Mouse (Mus musculus) heart, adult 2 months (tissue): ENCODE measurements around the gene Cflar.

Experiments used
- CTCF ChIP-seq: fragments of 200-600 bp; IDR thresholded peaks from 2 replicates; pipeline ENCODE4 v1.8.1; 2022; ENCODE audit warnings: antibody characterized with exemption, mild to moderate bottlenecking, moderate library complexity
- EP300 ChIP-seq: fragments of 200-500 bp; IDR thresholded peaks from 2 replicates; pipeline ENCODE4 v1.6.1; 2011; ENCODE audit warnings: low read depth, low read length, control low read depth; ENCODE audit not compliant: insufficient read depth

DNA sequence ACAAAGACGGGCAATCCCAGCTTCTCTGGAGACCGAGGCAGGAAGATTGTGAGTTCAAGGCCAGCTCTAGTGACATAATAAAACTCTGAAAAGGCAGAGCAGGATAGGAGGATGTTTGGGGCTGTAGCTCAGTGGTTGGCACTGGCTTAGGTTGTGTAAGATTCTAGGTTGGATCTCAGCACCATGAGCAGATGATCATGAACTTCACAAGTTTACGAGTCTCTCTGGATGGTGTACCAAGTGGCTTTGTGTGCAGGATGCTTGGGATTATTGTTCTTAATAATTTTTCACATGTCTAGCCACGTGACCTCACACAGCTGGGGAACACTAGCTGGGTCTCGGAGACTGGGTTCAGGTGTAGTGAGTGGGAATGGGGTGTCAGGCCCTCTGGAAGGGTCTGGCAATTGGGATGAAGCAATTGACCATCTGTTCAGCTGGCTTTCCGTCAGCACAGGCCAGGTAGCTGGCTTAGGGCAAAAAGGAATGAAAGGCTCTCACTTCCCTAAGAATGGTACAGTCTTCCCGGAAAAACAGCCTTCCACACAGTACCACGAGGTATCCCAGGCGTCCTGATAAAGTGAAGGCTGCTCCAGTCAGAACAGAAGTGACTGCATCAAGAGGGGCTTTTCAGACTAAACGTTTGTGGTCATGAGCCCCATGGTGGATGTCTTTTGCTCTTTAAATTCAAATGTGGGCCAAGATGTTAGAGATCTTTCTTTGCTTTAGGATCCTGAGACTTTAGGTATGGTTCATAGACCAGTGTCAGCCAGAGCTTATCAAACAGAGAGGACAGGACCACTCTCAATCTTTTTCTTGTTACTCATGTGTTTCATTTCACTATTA, 16.7 kb downstream of the Cflar start:
- no peak for TF ChIP-seq CTCF
- no peak for TF ChIP-seq EP300
